Mouse (Mus musculus) ES-Bruce4 (cell line): ENCODE measurements at regions not wholly inside any gene's neighbourhood (a gene's known extent, or its start where the extent isn't known, plus 50 kb on each side); places are given as distances from the start of the nearest gene placed in this dataset.

Source experiments
- CTCF ChIP-seq: IDR thresholded peaks from one replicate; pipeline ENCODE4 v1.8.1; 2011; ENCODE audit warnings: low read depth, low read length
- POLR2A ChIP-seq: IDR thresholded peaks from one replicate; pipeline ENCODE4 v1.8.1; 2011; ENCODE audit warnings: low read length; ENCODE audit not compliant: insufficient read depth

- TF ChIP-seq POLR2A (no peak), CTCF (no peak)
Measured at GRCm38 (mm10) chr1:14631994-14632393, 1461.1 kb downstream of the 4930444P10Rik start.
